Mouse (Mus musculus) heart, postnatal 0 days (tissue): ENCODE results near the gene Shank3. TPM values are rescaled to one million over a fixed set of nuclear protein-coding genes. Genes with fewer than 3 reads are reported as not detected.

ENCODE experiments used
- ATAC-seq: fragments of 200-750 bp; cut with Nextera tagmentation; 2 replicates; pipeline ENCODE4 v1.8.0; 2017; ENCODE audit warnings: low read depth, moderate number of reproducible peaks, moderate library complexity; ENCODE audit not compliant: insufficient read depth
- DNase-seq: peaks from one replicate; pipeline ENCODE4 v3.0.0-alpha.2; 2016; ENCODE audit warnings: low spot score
- H3K27ac ChIP-seq: fragments of 300-500 bp; sonication (generic); 2 replicates; pipeline ENCODE4 v1.5.1; 2014; ENCODE audit warnings: low read depth, mild to moderate bottlenecking
- H3K27me3 ChIP-seq: fragments of 300-500 bp; sonication (generic); 2 replicates; pipeline ENCODE4 v1.6.1; 2014; ENCODE audit warnings: low read length, mixed read lengths; ENCODE audit not compliant: control insufficient read depth, insufficient read depth
- H3K36me3 ChIP-seq: fragments of 300-500 bp; sonication (generic); replicated peaks from 2 replicates; pipeline ENCODE4 v1.6.1; 2014; ENCODE audit warnings: low read length, mixed read lengths; ENCODE audit not compliant: control insufficient read depth, insufficient read depth
- H3K4me1 ChIP-seq: fragments of 300-500 bp; sonication (generic); 2 replicates; pipeline ENCODE4 v1.6.1; 2014; ENCODE audit warnings: antibody characterized with exemption; ENCODE audit not compliant: control insufficient read depth, insufficient read depth
- H3K4me2 ChIP-seq: fragments of 300-500 bp; sonication (generic); 2 replicates; pipeline ENCODE4 v1.6.1; 2014; ENCODE audit warnings: low read depth, mild to moderate bottlenecking, low read length, moderate library complexity
- H3K4me3 ChIP-seq: fragments of 300-500 bp; sonication (generic); 2 replicates; pipeline ENCODE4 v1.5.1; 2014; ENCODE audit warnings: low read depth, low read length
- H3K9ac ChIP-seq: fragments of 300-500 bp; sonication (generic); replicated peaks from 2 replicates; pipeline ENCODE4 v1.6.1; 2014; ENCODE audit warnings: low read depth, low read length, mixed read lengths
- H3K9me3 ChIP-seq: fragments of 300-500 bp; sonication (generic); replicated peaks from 2 replicates; pipeline ENCODE4 v1.6.1; 2016; ENCODE audit warnings: low read length; ENCODE audit not compliant: control insufficient read depth
- CTCF ChIP-seq: IDR thresholded peaks from 2 replicates; pipeline ENCODE4 v1.5.1; 2016; ENCODE audit warnings: antibody characterized with exemption, control low read depth, low read depth
- EP300 ChIP-seq: IDR thresholded peaks from 2 replicates; pipeline ENCODE4 v1.6.1; 2016; ENCODE audit warnings: antibody characterized with exemption, low read depth
- WGBS: fragments of 180-500 bp; shearing (Covaris S2); extraction: QIAGEN DNeasy Blood & Tissue Kit; methylation state at CpG from one replicate; pipeline ENCODE4 v1.1.7; 2014; 5-methylcytosine and 5-hydroxymethylcytosine counted together
- polyA plus RNA-seq: library from polyadenylated mRNA; unstranded; fragments of >200 nt; fragmentation: Nextera tagmentation; extraction: Ambion mirVana; gene quantifications from 2 replicates; pipeline ENCODE4 v1.2.1, GENCODE M21; 2015
- total RNA-seq: library from RNA; depleted of rRNA; stranded (reverse); fragments of >200 nt; gene quantifications from 2 replicates; pipeline ENCODE4 v1.2.3, GENCODE M21; 2014; ENCODE audit warnings: low replicate concordance

Gene Shank3
- total and polyA plus RNA-seq, 2 experiments from 2014 or later, result 1.1 to 26.5 TPM

- 0 out of 2 replicates have a peak overlapping the region, but pooled peaks have one; percentile 9 for H3K27ac ChIP-seq
- H3K9ac ChIP-seq, result no peak overlapping the region
- no peak overlapping the region for H3K4me3 ChIP-seq
- DNase-seq, result no peak
- no peaks in the 10 kb centered on the region for H3K9me3 ChIP-seq
- peaks cover 31% of the 10 kb centered on the region for H3K27me3 ChIP-seq
- no peaks in the 10 kb centered on the region for H3K4me1 ChIP-seq
- 0 out of 2 replicates have a peak, but pooled peaks cover 8% of the 10 kb centered on the region for H3K36me3 ChIP-seq
- no peak for ATAC-seq
- TF ChIP-seq CTCF, result no peak
- TF ChIP-seq EP300, result no peak
- WGBS, result 71% methylated on average over 18 of the region's 18 CpGs
- H3K4me2 ChIP-seq, result no peak overlapping the region
Measured at GRCm38 (mm10) chr15:89528201-89528850, 28.9 kb downstream of the Shank3 start.

GRCm38 (mm10) chr15:89528923-89529322 is 29.5 kb downstream of the Shank3 start:
- ATAC-seq (no peak), DNase-seq (no peak)
- no peak overlapping the region for H3K4me3 ChIP-seq
- H3K36me3 ChIP-seq, result 0 out of 2 replicates have a peak, but pooled peaks cover 8% of the 10 kb centered on the region
- H3K4me1 ChIP-seq, result no peaks in the 10 kb centered on the region
- TF ChIP-seq EP300 (no peak), CTCF (no peak)
- H3K27ac ChIP-seq, result 0 out of 2 replicates have a peak overlapping the region, but pooled peaks have one; percentile 9
- H3K27me3 ChIP-seq, result peaks cover 27% of the 10 kb centered on the region
- no peaks in the 10 kb centered on the region for H3K9me3 ChIP-seq
- no peak overlapping the region for H3K4me2 ChIP-seq
- H3K9ac ChIP-seq, result no peak overlapping the region
- 89% methylated on average over 10 of the region's 10 CpGs for WGBS

DNA sequence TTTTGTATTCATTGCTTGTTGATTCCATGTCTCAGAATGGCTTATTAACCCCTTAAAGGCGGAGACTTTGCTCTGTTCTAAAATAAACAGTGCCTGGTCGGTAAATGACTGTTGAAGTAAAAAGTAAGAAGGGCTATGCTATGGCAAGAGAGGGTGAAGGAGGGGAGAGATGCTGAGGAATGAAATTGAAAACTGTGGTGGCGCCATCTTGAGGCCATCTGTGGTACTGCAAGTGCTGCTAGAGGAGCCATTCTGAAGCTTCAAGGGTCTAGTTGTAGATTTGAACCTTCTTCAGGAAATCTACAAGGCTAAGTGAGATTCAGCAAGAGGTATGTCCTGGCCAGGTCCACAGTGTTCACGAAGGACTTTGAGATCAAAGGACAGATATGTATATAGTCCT is 30.9 kb downstream of the Shank3 start:
- WGBS, result 15% methylated on average over 4 of the region's 4 CpGs
- peak; percentile 37 for DNase-seq

DNA sequence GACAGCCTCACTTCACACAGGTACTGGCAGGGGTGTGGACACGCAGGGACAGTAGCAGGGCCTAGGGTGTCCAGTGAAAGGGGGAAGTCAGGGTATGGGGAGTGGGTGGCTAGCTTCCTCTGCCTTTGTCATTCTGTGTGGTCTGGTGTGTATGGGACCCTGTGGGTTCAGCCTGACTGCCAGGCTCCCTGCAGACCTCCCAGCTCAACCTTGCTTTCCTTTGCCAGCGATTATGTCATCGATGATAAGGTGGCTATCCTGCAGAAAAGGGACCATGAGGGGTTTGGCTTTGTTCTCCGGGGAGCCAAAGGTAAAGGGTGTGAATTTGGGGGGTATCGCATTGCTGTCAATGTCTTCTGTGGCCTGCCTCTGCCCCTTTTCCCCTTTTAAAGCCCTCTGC is 32.0 kb downstream of the Shank3 start:
- 0 out of 2 replicates have a peak, but pooled peaks cover 8% of the 10 kb centered on the region for H3K36me3 ChIP-seq
- H3K27me3 ChIP-seq, result 0 out of 2 replicates have a peak, but pooled peaks cover 14% of the 10 kb centered on the region
- H3K9me3 ChIP-seq, result no peaks in the 10 kb centered on the region
- DNase-seq (no peak), ATAC-seq (no peak)
- no peaks in the 10 kb centered on the region for H3K4me1 ChIP-seq
- no peak overlapping the region for H3K27ac ChIP-seq
- H3K4me2 ChIP-seq, result no peak overlapping the region
- TF ChIP-seq CTCF (no peak), EP300 (no peak)
- no peak overlapping the region for H3K9ac ChIP-seq
- no peak overlapping the region for H3K4me3 ChIP-seq
- 76% methylated on average over 5 of the region's 5 CpGs for WGBS

More for the DNA sequence above, 30.9 kb downstream of the Shank3 start:
- TF ChIP-seq EP300 (no peak), CTCF (peak; percentile 86)
- H3K36me3 ChIP-seq, result 0 out of 2 replicates have a peak, but pooled peaks cover 8% of the 10 kb centered on the region
- H3K4me2 ChIP-seq, result no peak overlapping the region
- no peak overlapping the region for H3K27ac ChIP-seq
- ATAC-seq, result no peak
- H3K4me3 ChIP-seq, result no peak overlapping the region
- no peaks in the 10 kb centered on the region for H3K4me1 ChIP-seq
- H3K9ac ChIP-seq, result no peak overlapping the region
- H3K9me3 ChIP-seq, result no peaks in the 10 kb centered on the region
- H3K27me3 ChIP-seq, result 0 out of 2 replicates have a peak, but pooled peaks cover 17% of the 10 kb centered on the region

DNA sequence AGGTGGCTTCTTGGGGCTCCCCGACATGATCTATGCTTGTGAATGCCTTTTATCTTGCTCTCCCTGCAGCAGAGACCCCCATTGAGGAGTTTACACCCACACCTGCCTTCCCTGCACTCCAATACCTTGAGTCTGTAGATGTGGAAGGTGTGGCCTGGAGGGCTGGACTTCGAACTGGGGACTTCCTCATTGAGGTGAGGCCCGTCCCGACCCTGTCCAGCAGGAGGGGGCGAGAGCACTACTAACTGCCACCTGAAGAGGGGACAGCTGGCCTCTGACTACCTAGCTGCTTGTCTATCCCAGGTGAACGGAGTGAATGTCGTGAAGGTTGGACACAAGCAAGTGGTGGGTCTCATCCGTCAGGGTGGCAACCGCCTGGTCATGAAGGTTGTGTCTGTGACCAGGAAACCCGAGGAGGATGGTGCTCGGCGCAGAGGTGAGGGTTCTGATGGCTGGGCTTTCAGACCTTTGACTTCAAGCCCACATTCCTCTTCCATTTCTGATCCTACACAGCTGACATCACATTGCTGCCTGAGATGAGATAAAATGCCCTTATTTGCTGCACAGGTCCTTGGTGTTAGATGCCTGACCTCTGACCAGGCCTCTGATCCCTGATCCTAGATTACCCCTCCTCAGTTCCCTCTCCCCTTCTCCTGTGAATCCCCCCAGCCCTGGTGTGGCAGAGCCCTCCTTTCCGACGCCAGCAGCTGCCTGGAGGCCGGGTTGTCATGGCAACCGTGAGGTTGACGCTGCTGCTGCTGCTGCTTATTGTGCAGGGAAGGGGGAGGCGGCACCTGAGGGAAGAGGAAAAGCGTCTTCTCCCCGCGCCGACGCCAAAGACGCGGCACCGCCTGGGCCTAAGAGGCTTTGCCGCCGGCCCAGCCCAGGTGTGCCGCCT is 32.9 kb downstream of the Shank3 start:
- Histone ChIP-seq H3K4me1 (no peaks in the 10 kb centered on the region), H3K4me3 (no peak overlapping the region), H3K4me2 (no peak overlapping the region), H3K9ac (no peak overlapping the region), H3K9me3 (no peaks in the 10 kb centered on the region), H3K27me3 (0 out of 2 replicates have a peak, but pooled peaks cover 14% of the 10 kb centered on the region), H3K27ac (no peak overlapping the region), H3K36me3 (0 out of 2 replicates have a peak, but pooled peaks cover 8% of the 10 kb centered on the region)
- DNase-seq, result no peak
- TF ChIP-seq EP300 (no peak), CTCF (no peak)
- no peak for ATAC-seq
- WGBS, result 38% methylated on average over 29 of the region's 29 CpGs
